Mouse (Mus musculus): ENCODE measurements at regions not wholly inside any gene's neighbourhood (a gene's known extent, or its start where the extent isn't known, plus 50 kb on each side); places are given as distances from the start of the nearest gene placed in this dataset.

DNA sequence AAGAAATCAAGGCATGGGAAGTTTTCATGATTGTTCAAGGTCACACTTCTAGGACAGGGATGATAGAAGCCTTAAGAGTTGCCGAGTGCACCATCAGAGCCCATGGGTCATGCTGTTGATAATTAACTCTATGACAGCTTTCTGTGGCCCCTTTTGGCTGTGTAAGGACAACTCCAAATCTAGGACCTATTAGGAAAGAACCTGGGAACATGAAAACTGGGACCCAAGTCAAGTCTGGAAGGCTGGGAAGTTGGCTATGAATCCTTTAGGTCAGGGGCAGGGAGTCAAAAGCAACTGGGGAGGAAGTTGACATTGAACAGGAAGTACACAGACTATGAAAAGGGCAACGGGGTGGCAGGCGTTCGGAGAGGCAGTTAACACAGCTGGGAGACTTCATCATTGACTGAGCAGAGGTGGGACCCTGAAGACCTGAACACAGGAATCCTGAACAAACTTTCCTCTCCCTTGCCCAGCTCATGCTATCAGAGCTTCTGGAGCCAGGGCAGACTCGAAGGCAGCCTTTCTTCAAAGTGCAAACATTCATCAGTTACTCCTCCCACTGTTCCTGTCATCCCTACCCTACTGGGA, 98.1 kb upstream of the Zfand5 start:
- Histone ChIP-seq H3K9me3 (replicated peaks; ENCODE audit: control insufficient read depth, low read length) (no peaks in the 10 kb centered on the region), H3K27ac (ENCODE audit: low read length) (no peak overlapping the region), H3K4me3 (ENCODE audit: low read length) (no peak overlapping the region), H3K4me1 (ENCODE audit: control insufficient read depth, insufficient read depth, low read length) (peaks cover 13% of the 10 kb centered on the region), H3K27me3 (ENCODE audit: control insufficient read depth, insufficient read depth, low read length) (no peaks in the 10 kb centered on the region), H3K4me2 (ENCODE audit: low read depth, low read length) (no peak overlapping the region), H3K36me3 (ENCODE audit: control insufficient read depth, insufficient read depth) (no peaks in the 10 kb centered on the region), H3K9ac (ENCODE audit: low read length) (no peak overlapping the region)
- no peak for ATAC-seq (replicated peaks; ENCODE audit: extremely low read depth, insufficient read depth, low FRiP score)
- 45% methylated on average over 5 of the region's 5 CpGs for WGBS

DNA sequence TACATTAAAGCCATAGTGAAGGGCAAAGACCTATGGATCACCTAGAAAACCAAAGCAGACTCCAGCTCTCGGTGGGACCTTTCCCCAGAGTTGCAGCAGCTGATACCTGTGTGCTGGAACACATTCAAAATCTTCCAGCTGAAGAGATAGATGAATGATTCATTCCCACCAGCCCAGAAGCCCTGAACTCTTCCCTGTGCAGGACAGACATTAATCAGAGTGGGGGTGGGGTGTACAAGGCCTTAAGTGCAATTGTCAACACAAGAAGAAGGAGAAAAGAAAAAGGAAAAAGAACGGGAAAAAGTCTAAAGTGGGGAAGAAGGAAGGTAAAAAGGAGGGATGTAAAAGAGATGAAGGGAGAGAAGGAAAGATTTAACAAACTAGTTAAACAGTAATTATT, 100.9 kb upstream of the Zfand5 start:
- H3K27ac ChIP-seq (ENCODE audit: low read length) = no peak overlapping the region
- no peak overlapping the region for H3K9ac ChIP-seq (ENCODE audit: low read length)
- no peaks in the 10 kb centered on the region for H3K27me3 ChIP-seq (ENCODE audit: control insufficient read depth, insufficient read depth, low read length)
- peaks cover 9% of the 10 kb centered on the region for H3K4me1 ChIP-seq (ENCODE audit: control insufficient read depth, insufficient read depth, low read length)
- H3K9me3 ChIP-seq (replicated peaks; ENCODE audit: control insufficient read depth, low read length) = no peaks in the 10 kb centered on the region
- 23% methylated on average over 2 of the region's 2 CpGs for WGBS
- no peaks in the 10 kb centered on the region for H3K36me3 ChIP-seq (ENCODE audit: control insufficient read depth, insufficient read depth)
- ATAC-seq (replicated peaks; ENCODE audit: extremely low read depth, insufficient read depth, low FRiP score) = no peak
- H3K4me3 ChIP-seq (ENCODE audit: low read length) = no peak overlapping the region
- H3K4me2 ChIP-seq (ENCODE audit: low read depth, low read length) = no peak overlapping the region

DNA sequence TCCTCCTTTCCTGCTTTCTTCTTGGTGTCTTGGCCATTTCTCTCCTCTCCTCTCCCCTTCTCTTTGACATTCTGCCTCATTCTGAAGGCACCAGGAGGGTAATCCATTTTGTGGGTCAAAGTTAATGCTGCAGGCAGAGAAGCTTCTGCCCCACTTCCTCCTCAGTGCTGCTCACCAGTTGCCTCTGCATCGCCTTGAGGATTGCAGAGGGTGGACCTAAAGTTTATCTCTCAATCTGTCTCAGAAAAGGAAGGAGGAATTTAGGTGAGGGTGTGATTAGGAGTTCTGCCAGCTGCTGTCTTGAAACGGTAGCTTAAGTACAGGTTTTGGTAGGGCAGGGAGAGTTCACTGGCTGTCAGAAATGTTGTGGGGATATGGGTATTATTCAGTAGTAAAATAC, 101.3 kb upstream of the Zfand5 start:
- Histone ChIP-seq H3K4me1 (ENCODE audit: control insufficient read depth, insufficient read depth, low read length) (peaks cover 9% of the 10 kb centered on the region), H3K27ac (ENCODE audit: low read length) (no peak overlapping the region), H3K4me3 (ENCODE audit: low read length) (no peak overlapping the region), H3K27me3 (ENCODE audit: control insufficient read depth, insufficient read depth, low read length) (no peaks in the 10 kb centered on the region), H3K4me2 (ENCODE audit: low read depth, low read length) (no peak overlapping the region), H3K9me3 (replicated peaks; ENCODE audit: control insufficient read depth, low read length) (no peaks in the 10 kb centered on the region), H3K9ac (ENCODE audit: low read length) (no peak overlapping the region), H3K36me3 (ENCODE audit: control insufficient read depth, insufficient read depth) (no peaks in the 10 kb centered on the region)
- WGBS = 18% methylated on average over 2 of the region's 2 CpGs
- ATAC-seq (replicated peaks; ENCODE audit: extremely low read depth, insufficient read depth, low FRiP score) = no peak

DNA sequence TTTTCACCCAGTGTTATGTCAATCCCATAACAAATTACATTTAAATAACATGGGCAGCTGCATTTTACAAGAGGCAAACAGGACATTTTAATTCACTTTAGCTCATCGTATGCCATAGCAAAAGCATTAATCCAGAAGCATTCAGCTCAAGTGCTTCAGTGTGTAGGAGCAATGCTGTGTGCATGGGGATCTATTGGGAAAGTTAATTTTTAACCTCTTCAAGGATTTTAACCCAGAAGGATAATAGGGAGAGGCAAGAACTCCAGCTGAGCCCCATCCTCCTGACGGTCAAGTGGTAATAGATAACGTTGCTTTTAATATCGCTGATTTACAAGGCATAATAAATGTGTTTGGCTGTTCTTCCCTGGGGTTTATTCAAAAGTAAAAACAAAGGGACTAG, 105.1 kb upstream of the Zfand5 start:
- ATAC-seq (replicated peaks; ENCODE audit: extremely low read depth, insufficient read depth, low FRiP score) = no peak
- Histone ChIP-seq H3K9ac (ENCODE audit: low read length) (no peak overlapping the region), H3K36me3 (ENCODE audit: control insufficient read depth, insufficient read depth) (no peaks in the 10 kb centered on the region), H3K4me3 (ENCODE audit: low read length) (no peak overlapping the region), H3K27ac (ENCODE audit: low read length) (no peak overlapping the region), H3K27me3 (ENCODE audit: control insufficient read depth, insufficient read depth, low read length) (no peaks in the 10 kb centered on the region), H3K9me3 (replicated peaks; ENCODE audit: control insufficient read depth, low read length) (no peaks in the 10 kb centered on the region), H3K4me1 (ENCODE audit: control insufficient read depth, insufficient read depth, low read length) (0 out of 2 replicates have a peak, but pooled peaks cover 4% of the 10 kb centered on the region), H3K4me2 (ENCODE audit: low read depth, low read length) (no peak overlapping the region)
- 49% methylated on average over 4 of the region's 4 CpGs for WGBS

DNA sequence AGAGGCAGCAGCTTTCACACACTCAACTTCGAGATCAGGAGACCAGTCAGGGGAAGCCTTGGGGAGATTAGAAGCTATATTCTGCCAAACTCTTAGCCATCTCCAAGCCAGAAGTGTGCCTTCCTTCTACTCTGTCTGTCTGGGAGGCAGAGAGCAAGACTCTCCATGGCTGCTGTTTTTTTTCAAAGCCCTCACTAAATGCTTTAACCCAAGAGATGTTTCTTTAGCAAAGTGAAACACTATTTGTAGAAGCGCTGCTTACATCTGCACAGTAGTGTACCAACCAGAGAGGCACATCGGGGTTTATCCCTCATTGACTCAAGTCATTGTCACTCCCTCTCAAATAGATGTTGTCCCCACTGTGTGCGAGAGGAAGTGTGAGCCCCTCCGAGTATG, 105.6 kb upstream of the Zfand5 start:
- Histone ChIP-seq H3K27me3 (ENCODE audit: control insufficient read depth, insufficient read depth, low read length) (no peaks in the 10 kb centered on the region), H3K4me2 (ENCODE audit: low read depth, low read length) (no peak overlapping the region), H3K4me1 (ENCODE audit: control insufficient read depth, insufficient read depth, low read length) (0 out of 2 replicates have a peak, but pooled peaks cover 4% of the 10 kb centered on the region), H3K9ac (ENCODE audit: low read length) (no peak overlapping the region), H3K4me3 (ENCODE audit: low read length) (no peak overlapping the region), H3K9me3 (replicated peaks; ENCODE audit: control insufficient read depth, low read length) (no peaks in the 10 kb centered on the region), H3K36me3 (ENCODE audit: control insufficient read depth, insufficient read depth) (no peaks in the 10 kb centered on the region), H3K27ac (ENCODE audit: low read length) (no peak overlapping the region)
- no peak for ATAC-seq (replicated peaks; ENCODE audit: extremely low read depth, insufficient read depth, low FRiP score)
- WGBS = 70% methylated on average over 5 of the region's 5 CpGs

DNA sequence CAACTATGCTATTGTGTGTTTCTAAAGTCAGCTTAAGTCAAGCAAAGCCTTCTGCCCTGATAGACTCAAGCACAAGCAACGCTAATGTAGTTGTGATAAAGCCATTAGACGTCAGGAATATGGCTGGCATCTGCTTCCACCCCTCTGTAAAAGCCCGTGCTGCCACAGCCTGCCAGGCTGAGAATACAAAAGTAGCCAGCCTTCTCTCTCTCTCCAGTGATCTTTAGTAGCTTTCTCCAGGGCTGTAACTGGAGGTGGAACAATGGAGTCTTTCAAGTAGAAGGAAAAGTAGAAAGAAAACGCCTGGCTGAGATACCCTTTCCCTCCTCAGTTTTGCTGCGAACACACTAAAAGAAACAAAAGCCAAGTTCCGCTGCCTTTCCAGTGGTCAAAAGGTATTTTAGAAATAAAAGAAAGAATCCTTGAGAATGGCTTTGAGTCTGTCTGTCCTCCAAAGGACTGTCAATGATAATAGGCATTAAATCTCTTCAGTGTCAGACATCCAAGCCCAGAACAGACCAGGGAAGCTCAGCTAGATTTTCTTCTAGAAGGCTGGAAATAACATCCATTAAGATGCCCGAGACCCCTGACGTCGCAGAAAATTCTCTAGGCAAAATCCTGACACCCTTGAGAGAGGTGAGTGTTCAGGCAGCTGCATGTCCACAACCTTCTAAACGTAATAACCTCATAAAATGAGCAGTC, 106.2 kb upstream of the Zfand5 start:
- no peaks in the 10 kb centered on the region for H3K36me3 ChIP-seq (ENCODE audit: control insufficient read depth, insufficient read depth)
- H3K27ac ChIP-seq (ENCODE audit: low read length) = no peak overlapping the region
- no peak overlapping the region for H3K4me3 ChIP-seq (ENCODE audit: low read length)
- H3K27me3 ChIP-seq (ENCODE audit: control insufficient read depth, insufficient read depth, low read length) = no peaks in the 10 kb centered on the region
- H3K9me3 ChIP-seq (replicated peaks; ENCODE audit: control insufficient read depth, low read length) = no peaks in the 10 kb centered on the region
- WGBS = 46% methylated on average over 10 of the region's 10 CpGs
- ATAC-seq (replicated peaks; ENCODE audit: extremely low read depth, insufficient read depth, low FRiP score) = no peak
- H3K9ac ChIP-seq (ENCODE audit: low read length) = no peak overlapping the region
- H3K4me2 ChIP-seq (ENCODE audit: low read depth, low read length) = no peak overlapping the region
- 0 out of 2 replicates have a peak, but pooled peaks cover 4% of the 10 kb centered on the region for H3K4me1 ChIP-seq (ENCODE audit: control insufficient read depth, insufficient read depth, low read length)

DNA sequence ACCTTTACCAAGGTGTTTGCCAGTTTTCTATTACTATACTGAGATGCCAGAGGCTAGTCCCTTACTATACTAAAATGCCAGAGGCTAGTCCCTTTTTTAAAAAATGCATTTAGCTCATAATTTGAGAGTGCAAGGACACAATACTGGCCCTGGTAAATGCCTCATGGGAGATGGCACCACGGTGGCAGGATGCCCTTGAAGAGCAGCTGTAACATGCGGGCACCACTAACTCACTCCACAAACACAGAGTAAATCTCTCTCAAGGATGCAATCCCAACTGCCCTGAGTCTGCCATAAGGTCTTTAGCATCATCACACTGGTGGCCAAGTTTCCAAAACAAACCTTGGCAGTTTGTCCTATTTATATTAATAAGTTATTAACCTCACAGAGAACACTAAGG, 108.1 kb upstream of the Zfand5 start:
- WGBS = 93% methylated on average over 2 of the region's 2 CpGs
- Histone ChIP-seq H3K27ac (ENCODE audit: low read length) (no peak overlapping the region), H3K27me3 (ENCODE audit: control insufficient read depth, insufficient read depth, low read length) (no peaks in the 10 kb centered on the region), H3K9me3 (replicated peaks; ENCODE audit: control insufficient read depth, low read length) (no peaks in the 10 kb centered on the region), H3K4me2 (ENCODE audit: low read depth, low read length) (no peak overlapping the region), H3K9ac (ENCODE audit: low read length) (no peak overlapping the region), H3K36me3 (ENCODE audit: control insufficient read depth, insufficient read depth) (no peaks in the 10 kb centered on the region), H3K4me3 (ENCODE audit: low read length) (no peak overlapping the region), H3K4me1 (ENCODE audit: control insufficient read depth, insufficient read depth, low read length) (0 out of 2 replicates have a peak, but pooled peaks cover 4% of the 10 kb centered on the region)
- no peak for ATAC-seq (replicated peaks; ENCODE audit: extremely low read depth, insufficient read depth, low FRiP score)

DNA sequence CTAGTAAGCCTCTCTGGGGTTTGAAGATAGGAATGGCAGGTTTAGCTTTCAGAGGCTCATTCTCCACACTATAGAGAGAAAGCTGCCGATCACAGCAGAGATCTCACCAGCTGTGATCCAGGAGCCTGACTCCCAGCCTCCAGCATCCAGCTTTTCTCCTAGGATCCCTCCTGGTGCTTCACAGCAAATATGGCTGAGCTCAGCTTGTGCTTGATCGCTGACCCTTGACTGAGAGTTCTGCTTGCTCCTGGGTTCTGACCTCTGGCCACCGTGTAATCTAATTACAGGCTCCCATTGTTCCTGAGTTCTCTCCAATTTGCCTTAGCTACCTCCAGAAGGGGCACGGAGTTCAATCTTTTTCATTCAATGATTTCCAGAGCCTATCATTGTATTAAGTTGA, 111.1 kb upstream of the Zfand5 start:
- H3K27me3 ChIP-seq (ENCODE audit: control insufficient read depth, insufficient read depth, low read length) = no peaks in the 10 kb centered on the region
- H3K36me3 ChIP-seq (ENCODE audit: control insufficient read depth, insufficient read depth) = no peaks in the 10 kb centered on the region
- no peak overlapping the region for H3K9ac ChIP-seq (ENCODE audit: low read length)
- no peaks in the 10 kb centered on the region for H3K4me1 ChIP-seq (ENCODE audit: control insufficient read depth, insufficient read depth, low read length)
- no peak overlapping the region for H3K27ac ChIP-seq (ENCODE audit: low read length)
- no peak overlapping the region for H3K4me3 ChIP-seq (ENCODE audit: low read length)
- no peak overlapping the region for H3K4me2 ChIP-seq (ENCODE audit: low read depth, low read length)
- 45% methylated on average over 4 of the region's 4 CpGs for WGBS
- ATAC-seq (replicated peaks; ENCODE audit: extremely low read depth, insufficient read depth, low FRiP score) = no peak
- H3K9me3 ChIP-seq (replicated peaks; ENCODE audit: control insufficient read depth, low read length) = no peaks in the 10 kb centered on the region

DNA sequence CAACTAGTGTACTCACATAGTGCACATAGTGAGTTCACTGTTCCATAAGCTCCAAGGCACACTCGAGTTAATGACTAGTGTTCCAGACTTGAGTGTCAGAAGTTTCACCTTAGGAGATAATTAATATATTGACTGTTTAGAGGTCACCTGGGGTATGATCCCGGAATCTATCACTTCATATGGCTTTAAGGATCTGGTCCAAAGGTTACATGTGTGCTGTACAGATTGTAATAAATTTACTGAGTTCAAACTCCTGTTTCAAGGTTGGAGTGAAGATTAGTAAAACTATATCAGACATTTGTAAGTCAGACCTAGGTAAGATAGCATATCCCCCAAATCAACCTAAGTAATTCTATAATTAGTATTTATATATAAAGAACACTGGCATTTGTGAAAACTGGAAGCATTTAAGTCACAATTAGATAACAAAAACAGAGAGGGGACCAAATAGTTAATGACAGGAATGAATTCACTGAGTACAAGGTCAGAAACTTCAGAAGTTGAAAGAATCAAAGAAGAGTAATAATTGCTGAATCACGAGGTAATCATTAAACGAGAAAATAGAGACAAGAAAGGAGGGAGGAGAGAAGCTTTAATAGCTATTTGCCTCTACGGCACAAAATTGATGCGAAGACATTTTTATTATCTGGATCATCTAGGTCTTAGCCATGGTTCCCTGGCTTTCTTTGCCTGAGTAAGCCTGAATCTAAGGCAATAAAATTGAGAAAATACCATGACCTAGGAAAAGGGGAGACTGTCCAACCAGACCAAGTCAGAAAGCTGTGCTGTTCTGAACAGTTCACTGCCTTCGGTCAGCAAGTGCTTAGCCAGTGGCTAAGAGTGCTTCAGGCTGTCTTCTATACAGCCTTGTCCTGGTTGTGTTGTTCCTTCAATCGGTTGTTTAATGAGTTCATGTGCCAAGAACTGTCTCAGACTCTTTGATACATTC, 112.6 kb upstream of the Zfand5 start:
- H3K27ac ChIP-seq (ENCODE audit: low read length) = no peak overlapping the region
- no peak overlapping the region for H3K4me2 ChIP-seq (ENCODE audit: low read depth, low read length)
- no peak for ATAC-seq (replicated peaks; ENCODE audit: extremely low read depth, insufficient read depth, low FRiP score)
- no peaks in the 10 kb centered on the region for H3K9me3 ChIP-seq (replicated peaks; ENCODE audit: control insufficient read depth, low read length)
- no peaks in the 10 kb centered on the region for H3K4me1 ChIP-seq (ENCODE audit: control insufficient read depth, insufficient read depth, low read length)
- no peak overlapping the region for H3K9ac ChIP-seq (ENCODE audit: low read length)
- no peaks in the 10 kb centered on the region for H3K27me3 ChIP-seq (ENCODE audit: control insufficient read depth, insufficient read depth, low read length)
- no peak overlapping the region for H3K4me3 ChIP-seq (ENCODE audit: low read length)
- 74% methylated on average over 8 of the region's 8 CpGs for WGBS
- no peaks in the 10 kb centered on the region for H3K36me3 ChIP-seq (ENCODE audit: control insufficient read depth, insufficient read depth)
